Mouse (Mus musculus) G1E-ER4 (cell line): ENCODE data around the gene Ddc. TPM values are rescaled to one million over a fixed set of nuclear protein-coding genes. Genes with fewer than 3 reads are reported as not detected.

Experiments used
- GATA1 ChIP-seq: IDR thresholded peaks from one replicate; pipeline ENCODE4 v1.8.0; 2012; ENCODE audit warnings: low read length, inconsistent platforms
- polyA plus RNA-seq: library from polyadenylated mRNA; stranded (reverse); fragments of >175 nt; gene quantifications from 2 replicates; pipeline ENCODE4 v1.2.3, GENCODE M21; 2012

The Ddc gene
- polyA plus RNA-seq, 1 experiment = 0.21 TPM

DNA sequence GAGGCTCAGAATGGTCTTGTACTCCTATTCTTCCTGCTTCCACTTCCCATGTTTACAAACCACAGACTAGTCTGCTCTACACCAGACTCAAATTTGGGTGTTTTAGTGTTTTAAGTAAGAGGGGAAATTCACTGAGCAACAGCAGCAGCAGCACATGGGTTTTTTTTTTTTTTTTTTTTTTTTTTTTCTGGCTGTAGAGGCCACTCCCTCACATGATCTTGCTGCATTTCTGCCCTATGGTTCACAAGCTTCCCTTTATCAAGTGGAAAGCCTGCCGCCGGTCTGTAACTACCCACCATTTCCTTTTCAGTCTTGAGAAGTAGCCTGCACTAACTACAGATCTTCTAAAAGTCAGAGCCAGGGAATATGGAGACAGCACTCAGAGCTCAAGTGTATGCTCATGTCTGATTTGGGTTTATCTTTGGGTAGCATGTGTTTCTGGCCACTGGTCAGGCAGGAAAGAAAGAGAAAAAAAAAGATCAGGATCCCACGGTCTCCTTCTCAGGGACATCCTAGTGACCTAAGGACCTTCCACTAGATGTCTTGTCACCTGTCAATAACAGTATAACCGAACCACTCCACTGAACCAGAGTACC lies 11.4 kb downstream of the Ddc start:
- TF ChIP-seq GATA1 = no peak

GRCm38 (mm10) chr11:11885921-11886320 lies 12.0 kb downstream of the Ddc start:
- TF ChIP-seq GATA1 = no peak

GRCm38 (mm10) chr11:11885246-11885643 lies 12.7 kb downstream of the Ddc start:
- peak; percentile 0 for TF ChIP-seq GATA1

DNA sequence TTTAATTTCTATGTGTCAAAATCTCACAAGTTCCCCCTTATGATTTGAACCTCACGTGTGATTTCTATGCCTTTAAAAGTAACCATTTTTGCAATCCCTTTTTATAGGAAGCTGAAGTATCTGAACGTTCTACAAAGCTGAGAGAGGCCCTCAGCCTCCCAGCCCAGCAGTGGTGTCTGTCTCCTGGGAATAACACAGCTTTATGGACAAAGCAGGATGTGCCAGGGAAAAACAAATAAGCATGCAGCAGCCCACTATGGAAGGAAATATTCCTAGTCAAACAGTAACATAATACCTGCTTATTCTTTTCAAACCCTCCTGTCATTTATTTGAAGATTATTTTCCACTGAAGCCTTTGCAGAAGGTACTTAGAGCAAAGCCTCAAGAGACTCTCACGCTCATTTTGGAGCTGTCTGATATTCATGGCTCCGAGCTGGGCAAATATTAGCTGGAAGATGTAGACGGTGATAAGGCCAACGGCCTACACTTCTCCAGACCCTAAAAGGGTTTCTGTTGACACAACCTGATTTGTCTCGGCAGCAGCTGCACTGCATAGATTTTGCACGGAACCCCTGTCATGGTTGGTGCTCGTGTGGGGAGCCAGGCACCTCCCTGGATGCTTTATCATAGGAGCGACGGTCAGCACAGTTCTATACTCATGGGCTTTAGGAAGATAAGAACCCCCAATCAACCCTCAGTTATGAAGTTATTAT lies 13.3 kb downstream of the Ddc start:
- TF ChIP-seq GATA1 = peak; percentile 34

GRCm38 (mm10) chr11:11881783-11882155 lies 16.2 kb downstream of the Ddc start:
- no peak for TF ChIP-seq GATA1

DNA sequence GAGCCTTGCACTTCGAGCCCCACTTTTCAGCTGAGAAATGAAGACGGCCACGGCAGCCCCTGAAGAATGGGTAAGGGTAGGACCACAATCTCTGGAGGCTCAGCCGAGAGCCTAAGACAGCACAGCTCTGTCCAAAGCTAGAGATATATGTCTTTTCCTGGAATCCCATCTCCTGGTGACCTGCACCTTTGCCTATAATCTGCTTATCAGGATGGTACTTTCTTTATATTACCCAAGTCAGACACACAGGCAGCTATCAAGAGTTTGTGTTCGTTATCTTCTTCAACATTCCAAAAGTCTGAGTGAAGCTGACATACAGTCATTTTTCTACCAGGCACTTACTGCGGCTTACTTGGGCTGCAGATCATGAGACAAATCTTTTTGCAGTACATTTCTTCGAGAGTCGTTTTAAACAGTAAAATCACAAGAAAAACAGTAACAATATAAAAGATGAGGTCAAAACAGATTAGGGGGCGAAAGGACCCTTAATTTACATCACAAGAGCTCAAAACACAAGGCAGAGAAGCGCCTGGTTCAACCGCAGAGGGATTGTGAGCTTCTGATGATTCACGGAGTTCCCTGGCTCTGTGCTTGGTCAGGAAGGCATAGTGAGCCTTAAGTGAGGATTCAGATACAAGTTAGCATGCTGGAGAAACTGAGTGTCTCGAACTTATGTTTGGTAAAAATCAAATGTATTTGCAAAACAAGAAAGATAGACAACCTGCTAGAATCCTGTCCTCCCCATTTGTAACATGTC lies 16.7 kb downstream of the Ddc start:
- TF ChIP-seq GATA1 = peak; percentile 52

DNA sequence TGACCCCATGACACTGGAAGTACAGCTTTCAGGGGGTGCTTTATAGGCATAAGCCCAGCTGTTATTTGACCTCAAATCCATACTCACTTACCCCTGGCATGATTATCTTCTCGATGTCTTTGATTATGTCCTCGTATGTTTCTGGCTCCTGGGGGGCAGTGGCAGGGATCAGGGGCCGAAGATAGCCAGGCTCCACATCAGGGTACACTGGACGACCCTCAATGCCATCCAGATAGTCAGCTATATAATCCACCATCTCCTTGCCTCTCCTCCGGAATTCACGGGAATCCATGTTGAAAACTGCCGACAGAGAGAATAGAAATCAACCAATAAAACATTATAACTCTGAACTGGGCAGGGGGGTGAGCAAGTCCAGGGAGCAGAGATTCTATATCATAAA lies 17.6 kb downstream of the Ddc start:
- TF ChIP-seq GATA1 = no peak

DNA sequence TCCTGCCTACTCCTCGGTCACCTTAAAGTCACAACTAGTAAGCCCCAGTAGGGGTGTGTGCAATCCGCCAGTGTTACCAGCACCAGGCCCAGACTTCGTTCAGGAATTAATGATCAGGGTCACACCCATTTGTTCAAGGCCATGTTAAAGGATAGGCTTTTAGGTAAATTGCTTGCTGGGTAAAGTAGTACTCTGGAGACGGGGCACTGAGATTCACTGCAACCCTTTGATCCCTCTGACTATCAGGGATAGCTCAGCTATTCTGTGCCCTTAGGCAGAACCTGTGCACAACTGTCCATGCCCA lies 18.3 kb downstream of the Ddc start:
- no peak for TF ChIP-seq GATA1

DNA sequence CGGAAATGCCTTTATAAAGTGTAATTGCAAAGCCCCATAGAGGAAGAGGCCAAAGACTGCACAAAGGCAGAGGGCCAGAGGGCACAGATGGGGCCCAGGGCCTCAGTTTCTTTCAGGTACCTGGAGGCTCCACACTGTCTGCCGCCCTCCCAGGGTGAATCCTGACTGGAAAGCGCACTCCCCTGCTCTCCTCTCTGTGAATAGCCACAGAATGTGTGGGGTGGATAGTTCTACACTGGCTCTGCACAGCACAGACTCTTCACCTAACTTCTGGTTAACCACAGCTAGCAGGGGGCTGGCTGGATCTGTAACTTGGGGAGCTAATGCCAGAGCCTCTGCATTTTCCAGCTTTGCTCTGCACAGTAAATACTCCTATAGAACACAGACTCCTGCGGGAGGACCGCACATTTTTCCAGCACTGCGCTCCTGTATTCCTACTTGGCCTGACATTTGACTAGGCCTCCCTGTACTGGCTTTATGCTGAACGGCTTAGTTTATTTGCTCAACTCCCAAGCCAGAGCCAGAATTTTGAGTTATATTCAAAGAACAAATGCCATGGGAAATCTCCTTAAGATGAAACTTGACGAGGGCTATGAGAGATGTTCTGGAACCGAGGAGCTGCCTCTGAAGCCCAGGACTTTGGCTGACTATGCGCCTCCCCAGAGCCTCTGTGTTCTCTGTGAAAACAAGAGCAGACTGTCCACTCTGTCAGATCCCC lies 18.8 kb downstream of the Ddc start:
- no peak for TF ChIP-seq GATA1

DNA sequence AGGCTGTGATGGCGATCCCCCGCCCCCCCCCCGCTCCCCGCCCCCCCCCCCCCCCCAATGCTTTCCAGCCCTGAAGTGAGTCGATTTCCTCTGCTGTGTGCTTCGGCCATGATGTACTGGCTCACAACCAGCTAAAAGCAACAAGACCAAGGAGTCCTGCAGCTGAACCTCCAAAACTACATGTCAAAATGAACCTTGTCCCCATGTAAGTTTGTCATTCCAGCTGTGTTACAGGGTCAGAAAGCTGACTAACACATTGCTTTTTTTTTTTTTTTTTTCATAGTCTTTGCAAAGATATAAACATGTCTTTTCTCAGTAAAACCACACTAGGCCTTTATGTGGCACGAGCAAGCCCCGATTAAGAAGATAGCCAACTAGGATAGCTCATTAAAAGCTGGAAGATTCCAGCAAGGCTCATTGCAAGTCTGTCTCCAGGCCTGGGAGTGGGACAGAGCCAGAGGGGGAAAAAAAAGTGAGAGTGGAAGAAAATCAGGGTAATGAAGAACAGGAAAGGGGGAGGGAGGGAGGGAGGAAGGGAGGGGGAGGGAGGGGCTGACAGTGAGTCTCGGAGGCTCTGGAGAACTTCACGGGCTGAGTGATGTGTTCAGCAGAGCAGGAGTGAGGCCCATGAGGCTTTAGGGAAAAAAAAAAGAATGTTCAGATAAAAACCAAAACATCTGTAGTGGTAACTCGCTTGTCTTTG lies 19.5 kb downstream of the Ddc start:
- no peak for TF ChIP-seq GATA1

DNA sequence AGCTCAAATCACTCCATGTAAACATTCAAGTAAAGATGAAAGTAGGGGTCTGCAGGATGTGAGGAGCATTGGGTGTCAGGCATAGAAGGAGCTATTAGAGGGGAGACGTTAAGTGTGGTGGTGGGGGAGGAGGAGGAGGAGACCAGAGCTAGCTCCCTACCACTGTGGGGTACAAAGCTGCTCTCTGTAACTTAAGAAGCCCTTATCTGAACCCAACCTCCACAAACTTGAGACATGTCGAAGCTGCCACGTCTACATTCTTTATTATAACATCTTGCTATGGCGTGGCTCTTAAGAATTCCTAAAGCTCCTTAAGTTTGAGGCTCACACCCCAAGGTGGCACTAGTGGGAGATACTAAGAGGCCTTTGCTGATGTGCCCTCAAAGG lies 20.1 kb downstream of the Ddc start:
- no peak for TF ChIP-seq GATA1

DNA sequence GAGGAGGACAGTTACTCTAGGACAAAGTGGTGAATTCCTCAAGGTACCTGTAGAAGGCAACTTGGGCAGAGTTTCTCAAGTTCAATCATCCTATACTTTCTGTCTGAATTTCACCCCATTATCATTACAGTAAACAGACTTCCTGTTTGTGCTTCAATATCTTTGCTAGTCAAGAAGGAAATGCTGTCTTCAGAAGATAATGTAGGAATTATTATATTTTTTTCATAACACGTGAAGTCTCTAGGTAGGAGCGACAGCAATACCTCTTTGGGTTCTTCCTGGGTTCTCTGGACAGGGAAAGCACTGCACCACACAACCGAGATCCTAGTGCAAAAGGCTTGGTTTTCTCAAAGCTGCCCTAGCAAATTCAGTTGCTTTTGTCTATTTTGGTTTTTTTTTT lies 21.6 kb downstream of the Ddc start:
- TF ChIP-seq GATA1 = peak; percentile 14

GRCm38 (mm10) chr11:11875230-11875629 lies 22.7 kb downstream of the Ddc start:
- no peak for TF ChIP-seq GATA1

DNA sequence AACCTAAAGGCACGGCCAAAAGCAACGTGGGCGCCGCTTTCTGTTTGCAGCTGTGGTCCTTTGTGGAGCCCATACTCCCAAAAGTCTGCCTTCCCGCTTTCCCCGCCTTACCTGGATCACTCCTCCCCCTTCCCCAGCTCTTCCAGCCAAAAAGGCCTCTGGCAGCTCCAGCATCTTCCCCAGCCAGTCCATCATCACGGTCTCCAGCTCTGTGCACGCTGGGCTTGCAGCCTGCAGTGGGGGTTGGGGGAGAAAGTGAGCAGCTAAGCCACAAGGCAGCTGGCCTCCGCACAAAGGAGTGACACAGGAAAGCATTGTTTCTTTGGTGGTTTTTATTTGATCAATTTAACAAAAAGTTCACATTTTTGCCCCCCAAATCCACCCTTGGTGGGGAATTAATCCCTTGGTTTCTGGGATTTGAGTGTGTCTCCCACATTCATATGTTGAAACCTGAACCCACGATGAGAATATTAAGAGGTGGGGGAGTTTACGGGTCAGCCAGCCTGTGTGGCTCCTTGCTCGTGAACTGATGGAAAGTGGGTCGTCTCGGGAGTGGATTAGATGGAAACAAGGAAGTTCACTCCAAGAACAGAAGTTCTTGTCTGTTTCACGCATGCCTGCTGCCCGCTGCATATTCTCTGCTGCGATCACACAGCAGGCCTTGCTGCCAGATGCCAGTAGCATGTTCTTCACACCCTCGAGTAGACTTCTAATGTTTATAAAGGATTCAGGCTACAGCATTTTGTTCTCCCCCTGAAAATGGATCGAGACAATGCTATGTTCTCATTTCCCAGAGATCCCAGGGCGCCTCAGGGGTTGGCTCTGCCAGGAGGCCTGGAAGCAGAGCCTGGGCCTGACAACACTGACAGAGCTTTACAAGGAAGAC lies 24.7 kb downstream of the Ddc start:
- no peak for TF ChIP-seq GATA1
